Mouse (Mus musculus) embryonic fibroblast, embryonic 13.5 days (primary cell): Measurements from ENCODE around the gene Slc22a18.

ENCODE experiments used
- CTCF ChIP-seq: IDR thresholded peaks from 2 replicates; pipeline ENCODE4 v1.5.1; 2011; ENCODE audit warnings: mild to moderate bottlenecking, control low read depth, low read length, moderate library complexity, borderline replicate concordance; ENCODE audit not compliant: insufficient read depth
- POLR2A ChIP-seq: IDR thresholded peaks from 2 replicates; pipeline ENCODE4 v1.6.1; 2011; ENCODE audit warnings: low read depth, mild to moderate bottlenecking, control low read depth, low read length, moderate library complexity

- TF ChIP-seq POLR2A (no peak), CTCF (no peak)
These were observed 37.8 kb downstream of the Slc22a18 start for GRCm38 (mm10) chr7:143511335-143511712.
